Mouse (Mus musculus): ENCODE measurements at regions not wholly inside any gene's neighbourhood (a gene's known extent, or its start where the extent isn't known, plus 50 kb on each side); places are given as distances from the start of the nearest gene placed in this dataset.

- Histone ChIP-seq H3K36me3 (ENCODE audit: control insufficient read depth, insufficient read depth, low read length) (no peaks in the 10 kb centered on the region), H3K27me3 (ENCODE audit: control insufficient read depth, insufficient read depth, low read length) (no peaks in the 10 kb centered on the region), H3K4me3 (ENCODE audit: low read depth, low read length) (no peak overlapping the region), H3K4me1 (replicated peaks; ENCODE audit: control insufficient read depth, insufficient read depth) (no peaks in the 10 kb centered on the region), H3K4me2 (replicated peaks; ENCODE audit: low read depth) (no peak overlapping the region), H3K27ac (replicated peaks) (no peak overlapping the region), H3K9me3 (ENCODE audit: control insufficient read depth, low read length) (no peaks in the 10 kb centered on the region), H3K9ac (ENCODE audit: low read length) (no peak overlapping the region)
- ATAC-seq (ENCODE audit: low FRiP score, low TSS enrichment) = no peak
- DNase-seq (ENCODE audit: low spot score) = no peak
- TF ChIP-seq CTCF (IDR thresholded peaks at IDR 0.05; ENCODE audit: low read depth) = peak; percentile 83
- no peak for TF ChIP-seq EP300 (optimal IDR thresholded peaks at IDR 0.05)
- WGBS = 24% methylated on average over 4 of the region's 4 CpGs
These were observed 1700.9 kb upstream of the Sel1l start for GRCm38 (mm10) chr12:93549900-93550299.

GRCm38 (mm10) chr12:93523465-93523864 is 1674.5 kb upstream of the Sel1l start:
- Histone ChIP-seq H3K27ac (replicated peaks) (no peak overlapping the region), H3K4me1 (replicated peaks; ENCODE audit: control insufficient read depth, insufficient read depth) (no peaks in the 10 kb centered on the region), H3K36me3 (ENCODE audit: control insufficient read depth, insufficient read depth, low read length) (no peaks in the 10 kb centered on the region), H3K4me2 (replicated peaks; ENCODE audit: low read depth) (no peak overlapping the region), H3K9me3 (ENCODE audit: control insufficient read depth, low read length) (no peaks in the 10 kb centered on the region), H3K9ac (ENCODE audit: low read length) (no peak overlapping the region), H3K27me3 (ENCODE audit: control insufficient read depth, insufficient read depth, low read length) (no peaks in the 10 kb centered on the region), H3K4me3 (ENCODE audit: low read depth, low read length) (no peak overlapping the region)
- no peak for ATAC-seq (ENCODE audit: low FRiP score, low TSS enrichment)
- WGBS = 77% methylated on average over 2 of the region's 2 CpGs
- no peak for TF ChIP-seq EP300 (optimal IDR thresholded peaks at IDR 0.05)
- no peak for DNase-seq (ENCODE audit: low spot score)

GRCm38 (mm10) chr12:93486381-93486780 is 1637.4 kb upstream of the Sel1l start:
- Histone ChIP-seq H3K4me1 (replicated peaks; ENCODE audit: control insufficient read depth, insufficient read depth) (no peaks in the 10 kb centered on the region), H3K27me3 (ENCODE audit: control insufficient read depth, insufficient read depth, low read length) (no peaks in the 10 kb centered on the region), H3K27ac (replicated peaks) (no peak overlapping the region), H3K9ac (ENCODE audit: low read length) (no peak overlapping the region), H3K4me3 (ENCODE audit: low read depth, low read length) (no peak overlapping the region), H3K36me3 (ENCODE audit: control insufficient read depth, insufficient read depth, low read length) (no peaks in the 10 kb centered on the region), H3K4me2 (replicated peaks; ENCODE audit: low read depth) (no peak overlapping the region), H3K9me3 (ENCODE audit: control insufficient read depth, low read length) (no peaks in the 10 kb centered on the region)
- 62% methylated on average over 1 of the region's 1 CpGs for WGBS
- DNase-seq (ENCODE audit: low spot score) = no peak
- no peak for ATAC-seq (ENCODE audit: low FRiP score, low TSS enrichment)
- no peak for TF ChIP-seq CTCF (IDR thresholded peaks at IDR 0.05; ENCODE audit: low read depth)
- TF ChIP-seq EP300 (optimal IDR thresholded peaks at IDR 0.05) = no peak

- no peaks in the 10 kb centered on the region for H3K27me3 ChIP-seq (ENCODE audit: control insufficient read depth, insufficient read depth, low read length)
- ATAC-seq (ENCODE audit: low FRiP score, low TSS enrichment) (no peak), DNase-seq (ENCODE audit: low spot score) (no peak)
- no peaks in the 10 kb centered on the region for H3K9me3 ChIP-seq (ENCODE audit: control insufficient read depth, low read length)
- no peak overlapping the region for H3K4me2 ChIP-seq (replicated peaks; ENCODE audit: low read depth)
- no peak overlapping the region for H3K9ac ChIP-seq (ENCODE audit: low read length)
- no peaks in the 10 kb centered on the region for H3K4me1 ChIP-seq (replicated peaks; ENCODE audit: control insufficient read depth, insufficient read depth)
- no peaks in the 10 kb centered on the region for H3K36me3 ChIP-seq (ENCODE audit: control insufficient read depth, insufficient read depth, low read length)
- TF ChIP-seq EP300 (optimal IDR thresholded peaks at IDR 0.05) (no peak), CTCF (IDR thresholded peaks at IDR 0.05; ENCODE audit: low read depth) (no peak)
- no peak overlapping the region for H3K27ac ChIP-seq (replicated peaks)
- H3K4me3 ChIP-seq (ENCODE audit: low read depth, low read length) = no peak overlapping the region
These were observed 1613.1 kb upstream of the Sel1l start for GRCm38 (mm10) chr12:93462106-93462505.

- no peaks in the 10 kb centered on the region for H3K9me3 ChIP-seq (ENCODE audit: control insufficient read depth, low read length)
- H3K36me3 ChIP-seq (ENCODE audit: control insufficient read depth, insufficient read depth, low read length) = no peaks in the 10 kb centered on the region
- TF ChIP-seq EP300 (optimal IDR thresholded peaks at IDR 0.05) = no peak
- TF ChIP-seq CTCF (IDR thresholded peaks at IDR 0.05; ENCODE audit: low read depth) = no peak
- no peak for ATAC-seq (ENCODE audit: low FRiP score, low TSS enrichment)
- DNase-seq (ENCODE audit: low spot score) = no peak
- H3K4me1 ChIP-seq (replicated peaks; ENCODE audit: control insufficient read depth, insufficient read depth) = no peaks in the 10 kb centered on the region
- no peak overlapping the region for H3K9ac ChIP-seq (ENCODE audit: low read length)
- H3K4me2 ChIP-seq (replicated peaks; ENCODE audit: low read depth) = no peak overlapping the region
- no peaks in the 10 kb centered on the region for H3K27me3 ChIP-seq (ENCODE audit: control insufficient read depth, insufficient read depth, low read length)
- no peak overlapping the region for H3K27ac ChIP-seq (replicated peaks)
- 79% methylated on average over 2 of the region's 2 CpGs for WGBS
- no peak overlapping the region for H3K4me3 ChIP-seq (ENCODE audit: low read depth, low read length)
These were observed 1600.5 kb upstream of the Sel1l start for GRCm38 (mm10) chr12:93449436-93449835.

GRCm38 (mm10) chr12:93429218-93429617 is 1580.3 kb upstream of the Sel1l start:
- Histone ChIP-seq H3K27me3 (ENCODE audit: control insufficient read depth, insufficient read depth, low read length) (no peaks in the 10 kb centered on the region), H3K27ac (replicated peaks) (no peak overlapping the region), H3K4me1 (replicated peaks; ENCODE audit: control insufficient read depth, insufficient read depth) (no peaks in the 10 kb centered on the region), H3K9ac (ENCODE audit: low read length) (no peak overlapping the region), H3K9me3 (ENCODE audit: control insufficient read depth, low read length) (no peaks in the 10 kb centered on the region), H3K36me3 (ENCODE audit: control insufficient read depth, insufficient read depth, low read length) (no peaks in the 10 kb centered on the region), H3K4me3 (ENCODE audit: low read depth, low read length) (no peak overlapping the region), H3K4me2 (replicated peaks; ENCODE audit: low read depth) (no peak overlapping the region)
- ATAC-seq (ENCODE audit: low FRiP score, low TSS enrichment) (no peak), DNase-seq (ENCODE audit: low spot score) (no peak)
- TF ChIP-seq CTCF (IDR thresholded peaks at IDR 0.05; ENCODE audit: low read depth) (no peak), EP300 (optimal IDR thresholded peaks at IDR 0.05) (no peak)
